Mouse (Mus musculus) layer of hippocampus, adult 2 months (tissue): ENCODE measurements at regions not wholly inside any gene's neighbourhood (a gene's known extent, or its start where the extent isn't known, plus 50 kb on each side); places are given as distances from the start of the nearest gene placed in this dataset.

ENCODE experiments used
- DNase-seq, 2 experiments: peaks; one replicate each; pipeline ENCODE4 v3.0.0; 2022; ENCODE audit warnings: low spot score in 2 of 2
- H3K27ac ChIP-seq: fragments of 200-600 bp; 2 replicates; pipeline ENCODE4 v1.8.1; 2022
- H3K4me3 ChIP-seq: fragments of 200-600 bp; 2 replicates; pipeline ENCODE4 v1.8.1; 2022; ENCODE audit warnings: mild to moderate bottlenecking
- CTCF ChIP-seq: fragments of 200-600 bp; conservative IDR thresholded peaks from 2 replicates; pipeline ENCODE4 v1.8.1; 2022; ENCODE audit warnings: antibody characterized with exemption, mild to moderate bottlenecking, moderate library complexity

DNA sequence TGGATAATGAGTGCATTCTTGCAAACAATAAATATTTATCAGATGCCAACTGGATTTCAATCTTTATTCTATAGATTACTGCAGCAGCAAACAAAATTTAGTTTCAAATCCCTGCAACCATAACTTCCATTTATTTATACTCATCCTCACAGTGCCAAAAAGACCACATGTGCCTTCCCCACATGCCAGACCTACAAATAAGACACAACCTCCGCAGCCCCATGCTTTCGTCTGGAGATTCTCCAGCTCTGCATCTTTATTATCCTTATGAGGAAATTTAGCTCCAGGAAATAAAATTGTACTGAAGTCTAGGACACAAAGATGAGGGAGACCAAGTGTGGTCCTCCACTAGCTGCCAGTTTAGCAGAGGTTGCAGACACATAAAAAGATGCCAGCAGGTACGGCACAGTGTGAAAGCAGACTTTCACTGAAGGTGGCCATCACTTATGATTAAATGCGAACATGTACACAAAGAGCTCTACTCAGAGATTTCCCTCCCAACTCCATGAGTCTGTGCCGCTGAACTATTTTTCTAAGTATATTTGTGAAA, 183.4 kb upstream of the Rag2 start:
- Histone ChIP-seq H3K4me3 (no peak overlapping the region), H3K27ac (no peak overlapping the region)
- no peak for TF ChIP-seq CTCF
- DNase-seq, result peak; percentile 23

DNA sequence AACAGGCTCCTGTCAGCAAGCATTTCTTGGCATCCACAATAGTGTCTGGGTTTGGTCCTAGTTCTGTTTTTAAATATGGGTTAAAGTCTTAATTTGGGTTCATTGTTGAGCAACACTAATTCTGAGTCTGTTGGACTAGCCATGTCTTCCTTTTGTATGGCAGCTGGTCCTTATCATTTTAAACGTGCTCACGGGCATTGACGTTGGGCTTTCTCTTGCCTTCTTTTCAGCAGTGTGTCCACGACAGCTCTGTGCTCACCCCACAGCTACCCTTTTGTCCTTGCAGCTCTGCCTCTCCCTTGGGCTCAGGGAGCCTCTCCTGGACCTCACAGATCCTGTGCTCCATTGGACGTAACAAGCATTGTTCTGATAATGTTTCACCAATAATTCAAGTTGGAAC, 168.9 kb upstream of the Rag2 start:
- no peak overlapping the region for H3K4me3 ChIP-seq
- TF ChIP-seq CTCF, result no peak

DNA sequence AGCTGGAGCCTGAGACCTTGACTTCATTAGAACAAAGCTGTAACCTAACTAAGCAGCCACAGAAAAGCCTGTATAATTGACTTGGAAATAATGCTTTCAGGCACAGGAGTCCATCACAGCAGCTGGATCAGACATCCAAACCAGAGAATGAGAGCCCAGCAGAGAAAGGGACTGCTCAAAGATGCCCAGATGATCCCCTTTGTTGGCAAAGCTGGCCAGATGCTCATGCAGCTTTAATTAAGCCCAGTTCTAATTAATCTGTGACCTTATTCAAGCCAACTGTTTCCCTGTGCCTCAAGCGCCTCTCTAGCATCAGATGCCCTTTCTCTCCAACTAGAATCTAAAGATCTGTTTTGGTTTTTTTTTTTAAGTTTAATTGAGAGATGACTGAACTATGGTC, 165.6 kb upstream of the Rag2 start:
- no peak for DNase-seq
- Histone ChIP-seq H3K4me3 (no peak overlapping the region), H3K27ac (no peak overlapping the region)
- TF ChIP-seq CTCF, result no peak

More for the DNA sequence above, 168.9 kb upstream of the Rag2 start:
- no peak overlapping the region for H3K27ac ChIP-seq
- no peak for DNase-seq

DNA sequence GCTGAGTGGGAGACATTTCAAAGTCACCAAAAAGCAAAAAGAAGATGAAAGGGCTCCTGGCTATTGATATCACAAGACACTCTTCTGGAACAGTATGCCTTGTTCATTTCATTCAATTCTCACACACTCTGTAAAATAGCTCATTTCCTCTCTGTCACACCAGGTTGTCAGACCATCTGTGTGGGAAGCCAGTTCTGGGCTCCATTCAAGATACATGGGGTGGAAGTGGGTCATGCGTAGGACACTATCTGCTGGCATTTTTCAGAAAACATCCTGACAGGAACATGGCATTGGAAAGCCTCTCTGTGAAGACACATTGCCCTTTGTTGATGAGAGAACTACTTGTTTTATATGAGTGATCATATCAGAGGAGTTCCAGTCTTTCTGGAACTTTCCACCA, 162.1 kb upstream of the Rag2 start:
- DNase-seq, result peak; percentile 9 to 47
- H3K4me3 ChIP-seq, result no peak overlapping the region
- no peak overlapping the region for H3K27ac ChIP-seq
- TF ChIP-seq CTCF, result no peak

DNA sequence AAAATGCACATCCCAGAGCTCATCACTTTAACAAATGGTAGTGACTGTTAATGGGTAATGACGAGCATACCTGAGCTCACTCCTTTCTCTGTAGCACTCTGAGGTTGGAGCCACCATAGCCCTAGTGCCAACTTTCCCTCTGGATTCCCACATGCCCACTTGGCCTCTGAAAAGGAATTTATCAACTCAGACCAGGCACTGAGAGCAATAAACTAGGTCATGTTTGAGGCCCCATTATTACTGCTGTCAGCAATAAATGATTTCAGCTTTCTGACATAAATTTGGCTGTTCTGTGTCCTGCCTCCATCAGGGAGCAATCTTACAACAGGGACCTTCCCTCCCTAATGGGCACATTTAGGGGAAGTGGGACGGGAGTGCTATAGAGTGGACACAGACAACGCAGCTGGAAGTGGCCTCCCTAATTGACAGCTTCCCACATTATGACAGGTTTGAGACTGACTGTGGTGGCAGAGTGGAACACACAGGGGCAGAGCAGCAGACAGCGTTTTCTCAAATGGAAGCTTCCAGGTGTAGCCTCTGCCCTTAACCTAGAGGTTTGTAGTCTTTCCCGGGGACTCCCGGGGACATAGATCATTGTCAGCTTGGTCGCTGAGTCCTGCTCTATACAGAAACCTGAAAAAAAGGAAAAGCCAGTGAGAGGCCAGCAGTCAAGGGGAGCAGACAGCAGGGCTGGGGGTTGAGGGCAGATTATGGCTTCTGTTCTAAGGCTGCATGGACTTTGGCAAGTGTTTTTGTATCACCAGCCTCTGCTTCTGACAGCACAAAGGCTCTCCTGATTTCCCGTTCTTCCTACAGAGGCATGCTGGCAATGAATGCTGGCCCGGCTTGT, 160.0 kb upstream of the Rag2 start:
- DNase-seq, result no peak
- TF ChIP-seq CTCF, result no peak
- Histone ChIP-seq H3K4me3 (no peak overlapping the region), H3K27ac (no peak overlapping the region)

DNA sequence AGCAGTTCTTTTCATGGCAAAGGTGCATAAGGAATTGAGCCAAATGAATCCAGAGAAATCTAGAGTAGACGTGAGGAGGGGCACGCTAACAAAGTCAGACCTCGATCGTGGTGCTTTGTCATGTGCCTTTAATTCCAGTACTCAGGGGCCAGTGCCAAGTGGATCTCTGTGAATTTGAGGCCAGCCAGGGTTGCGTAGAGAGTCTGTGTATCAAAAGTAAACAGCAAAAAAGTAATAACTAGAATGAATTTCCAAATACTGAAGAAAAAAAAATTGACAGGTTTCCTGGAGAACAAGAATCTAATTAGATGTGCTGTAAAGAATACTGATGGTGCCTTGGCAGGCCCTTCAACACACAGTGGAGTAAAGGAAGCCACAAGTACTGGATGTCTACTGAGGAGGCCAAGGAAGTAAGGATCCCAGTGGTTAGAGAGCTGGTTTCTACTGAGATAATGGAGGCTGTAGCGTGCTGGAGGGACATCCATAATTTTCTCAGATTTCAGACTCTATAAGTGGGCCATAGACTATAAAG, 153.9 kb upstream of the Rag2 start:
- no peak for DNase-seq
- TF ChIP-seq CTCF, result no peak
- H3K4me3 ChIP-seq, result no peak overlapping the region
- no peak overlapping the region for H3K27ac ChIP-seq

DNA sequence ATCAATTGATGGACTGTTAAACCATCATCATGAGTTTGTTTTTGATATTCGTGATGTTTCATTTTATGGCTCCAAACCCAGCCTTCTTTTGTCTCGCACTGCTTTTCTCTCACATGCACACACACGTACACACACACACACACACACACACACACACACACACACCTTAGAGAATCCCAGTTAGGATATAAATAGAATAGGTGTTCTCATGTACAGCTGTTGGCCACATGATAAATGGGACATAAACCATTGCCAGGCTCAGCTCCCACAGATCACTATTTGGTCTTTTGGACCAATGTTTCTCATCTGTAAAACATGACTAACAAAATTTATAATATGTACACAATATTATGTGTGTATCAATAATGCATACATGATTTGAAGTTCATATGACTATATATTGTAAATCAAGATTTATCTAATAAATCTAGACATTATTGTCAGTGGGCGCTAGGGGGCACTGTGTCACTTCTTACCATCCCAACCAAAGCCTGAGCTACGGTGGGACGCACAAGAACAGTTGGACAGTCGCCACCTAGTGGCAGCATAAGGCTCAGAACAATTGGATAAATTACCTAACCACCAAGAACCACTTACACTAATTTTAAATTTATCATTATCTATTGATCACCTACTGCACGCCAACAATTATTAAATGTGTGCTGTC, 151.9 kb upstream of the Rag2 start:
- DNase-seq, result peak; percentile 81 to 90

DNA sequence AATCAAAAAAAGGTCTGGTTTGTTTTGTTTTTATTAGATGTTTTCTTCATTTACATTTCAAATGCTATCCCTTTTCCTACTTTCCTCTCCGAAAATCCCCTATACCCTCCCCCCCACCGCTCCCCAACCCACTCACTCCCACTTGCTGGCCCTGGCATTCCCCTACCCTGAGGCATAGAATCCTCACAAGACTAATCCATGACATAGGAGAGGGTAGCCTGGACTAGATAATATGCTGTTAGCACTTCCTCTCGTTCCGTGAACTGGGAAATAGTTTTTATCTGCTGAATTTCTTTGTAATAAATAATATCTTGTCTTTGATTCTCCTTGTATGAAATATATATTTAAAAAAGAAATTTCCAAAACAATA, 151.4 kb upstream of the Rag2 start:
- TF ChIP-seq CTCF, result 0 out of 2 replicates have a peak, but pooled peaks have one; percentile 29
- no peak for DNase-seq
- H3K27ac ChIP-seq, result no peak overlapping the region
- no peak overlapping the region for H3K4me3 ChIP-seq

More for the DNA sequence above, 151.9 kb upstream of the Rag2 start:
- Histone ChIP-seq H3K4me3 (no peak overlapping the region), H3K27ac (no peak overlapping the region)
- peak; percentile 97 for TF ChIP-seq CTCF

DNA sequence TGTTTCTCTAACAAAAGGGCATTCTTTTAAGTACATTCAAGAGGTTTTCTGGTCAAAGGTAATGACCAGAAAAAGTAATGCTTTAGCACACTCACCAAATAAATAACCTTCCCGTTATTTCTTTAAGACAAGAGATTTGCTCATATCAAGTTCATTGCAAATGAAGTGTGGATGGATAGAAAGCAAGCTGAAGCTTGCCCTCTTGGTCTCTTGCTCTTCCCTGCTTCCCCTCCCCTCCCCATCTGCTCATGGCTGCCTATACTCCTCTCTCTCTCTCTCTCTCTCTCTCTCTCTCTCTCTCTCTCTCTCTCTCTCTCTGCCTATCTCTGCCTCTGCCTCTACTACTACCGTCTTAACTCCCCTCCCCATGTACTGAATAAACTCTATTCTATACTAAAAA, 147.7 kb upstream of the Rag2 start:
- no peak for TF ChIP-seq CTCF
- no peak overlapping the region for H3K27ac ChIP-seq
- H3K4me3 ChIP-seq, result no peak overlapping the region
- DNase-seq, result no peak

DNA sequence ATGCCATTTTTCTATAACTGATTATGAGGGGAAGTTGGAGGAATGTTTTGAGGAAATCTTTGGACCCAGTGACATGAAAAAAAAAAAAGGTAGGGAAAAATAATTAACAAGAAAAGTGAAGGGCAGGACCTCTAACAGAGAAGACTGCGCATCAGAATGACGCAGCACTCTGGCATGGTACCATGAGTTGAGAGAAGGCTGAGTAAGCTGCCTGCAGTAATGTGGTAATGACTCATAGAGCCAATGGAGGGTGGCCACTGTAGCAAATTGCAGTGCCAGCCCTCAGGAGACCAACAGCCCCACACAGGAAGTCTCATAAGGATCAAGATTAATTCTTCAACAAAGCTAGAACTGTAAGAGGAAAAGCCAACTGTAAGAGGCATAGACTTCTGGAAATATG, 134.3 kb upstream of the Rag2 start:
- no peak overlapping the region for H3K27ac ChIP-seq
- H3K4me3 ChIP-seq, result no peak overlapping the region
- no peak for TF ChIP-seq CTCF
- DNase-seq, result no peak

DNA sequence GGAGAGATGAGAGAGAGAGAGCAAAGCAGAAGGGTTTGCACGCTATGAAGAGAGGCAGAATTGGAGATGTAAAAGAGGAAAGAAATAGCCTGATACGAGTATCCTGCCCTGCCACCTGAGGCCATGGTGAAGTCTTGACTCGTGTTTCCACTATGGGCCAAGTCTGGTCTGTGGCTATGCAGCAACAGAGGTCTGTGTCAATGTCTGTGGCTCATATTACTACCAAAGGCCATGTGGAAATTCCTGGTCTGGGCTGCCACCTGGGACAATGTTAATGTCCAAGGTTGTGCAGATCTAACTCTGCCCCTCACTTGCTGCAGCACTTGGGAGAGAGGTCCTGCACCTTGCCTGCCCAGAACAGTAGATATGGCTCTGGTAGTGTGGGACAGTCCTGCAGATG, 132.8 kb upstream of the Rag2 start:
- TF ChIP-seq CTCF, result no peak
- no peak for DNase-seq
- Histone ChIP-seq H3K4me3 (no peak overlapping the region), H3K27ac (no peak overlapping the region)

DNA sequence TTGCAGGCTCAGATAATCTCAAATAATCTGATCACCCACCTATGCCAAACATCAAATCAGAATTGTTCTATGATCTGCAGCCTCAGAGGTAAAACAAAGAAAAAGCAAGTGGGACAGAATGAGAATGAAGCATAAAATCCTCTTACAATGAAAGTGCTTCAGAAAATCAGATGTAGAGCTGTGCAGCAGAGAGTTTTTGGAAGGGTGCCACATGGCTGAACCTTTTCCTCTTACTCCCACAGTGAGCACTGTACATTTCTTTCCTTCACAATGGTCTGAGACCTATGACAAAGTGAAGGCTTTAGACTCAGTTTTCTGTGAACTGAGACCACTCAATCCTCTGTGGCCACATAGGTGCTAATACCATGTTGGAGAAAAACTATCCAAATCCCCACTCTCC, 116.4 kb upstream of the Rag2 start:
- DNase-seq, result no peak
- Histone ChIP-seq H3K4me3 (no peak overlapping the region), H3K27ac (no peak overlapping the region)
- TF ChIP-seq CTCF, result no peak
